Mouse (Mus musculus) liver, embryonic 12.5 days (tissue): ENCODE data around the gene Nppb. TPM values are rescaled to one million over a fixed set of nuclear protein-coding genes. Genes with fewer than 3 reads are reported as not detected.
A peak's percentile ranks its signal among the peaks of the same experiment; 100 is the strongest.

Experiments used
- ATAC-seq: fragments of 200-750 bp; cut with Nextera tagmentation; 2 replicates; pipeline ENCODE4 v1.8.0; 2017; ENCODE audit warnings: moderate number of reproducible peaks, mild to moderate bottlenecking, moderate library complexity
- H3K27ac ChIP-seq: fragments of 300-500 bp; sonication (generic); 2 replicates; pipeline ENCODE4 v1.5.1; 2016; ENCODE audit warnings: mild to moderate bottlenecking
- H3K27me3 ChIP-seq: fragments of 300-500 bp; sonication (generic); replicated peaks from 2 replicates; pipeline ENCODE4 v1.6.1; 2016; ENCODE audit warnings: mild to moderate bottlenecking, moderate library complexity
- H3K36me3 ChIP-seq: fragments of 300-500 bp; sonication (generic); 2 replicates; pipeline ENCODE4 v1.6.1; 2016; ENCODE audit warnings: mild to moderate bottlenecking, moderate library complexity
- H3K4me1 ChIP-seq: fragments of 300-500 bp; sonication (generic); 2 replicates; pipeline ENCODE4 v1.6.1; 2016
- H3K4me2 ChIP-seq: fragments of 300-500 bp; sonication (generic); 2 replicates; pipeline ENCODE4 v1.6.1; 2016; ENCODE audit warnings: mild to moderate bottlenecking, moderate library complexity
- H3K4me3 ChIP-seq: fragments of 300-500 bp; sonication (generic); 2 replicates; pipeline ENCODE4 v1.5.1; 2016; ENCODE audit warnings: mild to moderate bottlenecking, moderate library complexity
- H3K9ac ChIP-seq: fragments of 300-500 bp; sonication (generic); 2 replicates; pipeline ENCODE4 v1.6.1; 2016; ENCODE audit warnings: mild to moderate bottlenecking, moderate library complexity
- H3K9me3 ChIP-seq: fragments of 300-500 bp; sonication (generic); replicated peaks from 2 replicates; pipeline ENCODE4 v1.6.1; 2016; ENCODE audit warnings: mild to moderate bottlenecking, moderate library complexity
- WGBS: fragments of 180-500 bp; shearing (Covaris S2); methylation state at CpG from one replicate; pipeline ENCODE4 v1.1.7; 2016; ENCODE audit not compliant: insufficient replicate concordance; 5-methylcytosine and 5-hydroxymethylcytosine counted together
- polyA plus RNA-seq: library from polyadenylated mRNA; unstranded; fragments of >200 nt; fragmentation: Nextera tagmentation; extraction: Ambion mirVana; gene quantifications from 2 replicates; pipeline ENCODE4 v1.2.1, GENCODE M21; 2016

Nppb gene
- polyA plus RNA-seq: not detected in 2 replicates

GRCm38 (mm10) chr4:147985205-147986132 is at the start of gene Nppb:
Nppb (plus strand) TSS chr4:147985788.
- no peaks in the 10 kb centered on the region for H3K36me3 ChIP-seq
- 22% methylated on average over 20 of the region's 20 CpGs for WGBS
- H3K4me2 ChIP-seq: peak within 1 kb of the TSS; percentile 25; the same call in 1 of the 2 replicates
- H3K27me3 ChIP-seq: peaks cover 25% of the 10 kb centered on the region
- no peaks in the 10 kb centered on the region for H3K9me3 ChIP-seq
- H3K4me1 ChIP-seq: 0 out of 2 replicates have a peak, but pooled peaks cover 4% of the 10 kb centered on the region
- ATAC-seq: 0 out of 2 replicates have a peak, but pooled peaks have one; percentile 35
- H3K27ac ChIP-seq: no peak within 1 kb of the TSS
- H3K4me3 ChIP-seq: no peak within 1 kb of the TSS
- no peak within 1 kb of the TSS for H3K9ac ChIP-seq

GRCm38 (mm10) chr4:147935904-147936303 is 49.7 kb upstream of the Nppb start:
- H3K4me2 ChIP-seq: peak overlapping the region; percentile 93
- peak overlapping the region; percentile 69 for H3K4me3 ChIP-seq
- H3K27ac ChIP-seq: no peak overlapping the region
- H3K9ac ChIP-seq: peak overlapping the region; percentile 79
- no peak for ATAC-seq
- WGBS: 12% methylated on average over 9 of the region's 9 CpGs
- H3K27me3 ChIP-seq: 0 out of 2 replicates have a peak, but pooled peaks cover 5% of the 10 kb centered on the region
- H3K4me1 ChIP-seq: peaks cover 52% of the 10 kb centered on the region
- no peaks in the 10 kb centered on the region for H3K9me3 ChIP-seq
- H3K36me3 ChIP-seq: peaks cover 7% of the 10 kb centered on the region; the same call in 1 of the 2 replicates

- peak within 1 kb of the TSS; percentile 93 for H3K4me2 ChIP-seq
- peak within 1 kb of the TSS; percentile 69 for H3K4me3 ChIP-seq
- H3K9me3 ChIP-seq: no peaks in the 10 kb centered on the region
- WGBS: under 1% methylated on average over 51 of the region's 51 CpGs
- H3K36me3 ChIP-seq: peaks cover 2% of the 10 kb centered on the region; the same call in 1 of the 2 replicates
- peak within 1 kb of the TSS; percentile 46; the same call in 1 of the 2 replicates for H3K27ac ChIP-seq
- 0 out of 2 replicates have a peak, but pooled peaks cover 5% of the 10 kb centered on the region for H3K27me3 ChIP-seq
- H3K4me1 ChIP-seq: peaks cover 54% of the 10 kb centered on the region
- peak; percentile 59 for ATAC-seq
- peak within 1 kb of the TSS; percentile 79 for H3K9ac ChIP-seq
Observed at GRCm38 (mm10) chr4:147936331-147936954, 49.1 kb upstream of the Nppb start, which contains the start of gene Plod1. Plod1 (minus strand) TSS chr4:147936767.

- peak overlapping the region; percentile 93 for H3K4me2 ChIP-seq
- 0 out of 2 replicates have a peak, but pooled peaks cover 5% of the 10 kb centered on the region for H3K27me3 ChIP-seq
- H3K4me3 ChIP-seq: peak overlapping the region; percentile 69
- peak overlapping the region; percentile 79 for H3K9ac ChIP-seq
- H3K9me3 ChIP-seq: no peaks in the 10 kb centered on the region
- H3K27ac ChIP-seq: no peak overlapping the region
- H3K4me1 ChIP-seq: peaks cover 60% of the 10 kb centered on the region
- WGBS: 46% methylated on average over 3 of the region's 3 CpGs
- peaks cover 2% of the 10 kb centered on the region; the same call in 1 of the 2 replicates for H3K36me3 ChIP-seq
- no peak for ATAC-seq
Observed at GRCm38 (mm10) chr4:147937021-147937420, 48.6 kb upstream of the Nppb start.

GRCm38 (mm10) chr4:147937486-147937885 is 48.1 kb upstream of the Nppb start:
- Histone ChIP-seq H3K4me2 (no peak overlapping the region), H3K36me3 (peaks cover 2% of the 10 kb centered on the region; the same call in 1 of the 2 replicates), H3K4me3 (no peak overlapping the region), H3K9me3 (no peaks in the 10 kb centered on the region), H3K27me3 (0 out of 2 replicates have a peak, but pooled peaks cover 5% of the 10 kb centered on the region), H3K27ac (no peak overlapping the region), H3K4me1 (peaks cover 65% of the 10 kb centered on the region), H3K9ac (no peak overlapping the region)
- WGBS: 62% methylated on average over 5 of the region's 5 CpGs
- no peak for ATAC-seq

GRCm38 (mm10) chr4:147938148-147939096 is 47.2 kb upstream of the Nppb start:
- Histone ChIP-seq H3K9ac (no peak overlapping the region), H3K27ac (no peak overlapping the region; the same call in 1 of the 2 replicates), H3K9me3 (no peaks in the 10 kb centered on the region), H3K4me3 (no peak overlapping the region), H3K4me2 (no peak overlapping the region), H3K4me1 (peaks cover 74% of the 10 kb centered on the region), H3K27me3 (0 out of 2 replicates have a peak, but pooled peaks cover 5% of the 10 kb centered on the region), H3K36me3 (peaks cover 12% of the 10 kb centered on the region)
- no peak for ATAC-seq
- WGBS: 45% methylated on average over 14 of the region's 14 CpGs

GRCm38 (mm10) chr4:147940111-147940510 is 45.5 kb upstream of the Nppb start:
- no peak overlapping the region; the same call in 1 of the 2 replicates for H3K27ac ChIP-seq
- H3K4me3 ChIP-seq: peak overlapping the region; percentile 98; the same call in 1 of the 2 replicates
- no peak for ATAC-seq
- no peaks in the 10 kb centered on the region for H3K9me3 ChIP-seq
- 54% methylated on average over 9 of the region's 9 CpGs for WGBS
- H3K36me3 ChIP-seq: peaks cover 29% of the 10 kb centered on the region
- H3K4me2 ChIP-seq: peak overlapping the region; percentile 100
- peaks cover 65% of the 10 kb centered on the region for H3K4me1 ChIP-seq
- 0 out of 2 replicates have a peak, but pooled peaks cover 5% of the 10 kb centered on the region for H3K27me3 ChIP-seq
- no peak overlapping the region for H3K9ac ChIP-seq

GRCm38 (mm10) chr4:147940576-147941044 is 45.0 kb upstream of the Nppb start, which contains the start of gene 2510039O18Rik:
2510039O18Rik (plus strand) TSS chr4:147940895.
- Histone ChIP-seq H3K9ac (peak within 1 kb of the TSS; percentile 96), H3K27me3 (0 out of 2 replicates have a peak, but pooled peaks cover 5% of the 10 kb centered on the region), H3K27ac (peak within 1 kb of the TSS; percentile 90), H3K4me1 (peaks cover 60% of the 10 kb centered on the region), H3K9me3 (no peaks in the 10 kb centered on the region), H3K36me3 (peaks cover 34% of the 10 kb centered on the region), H3K4me3 (peak within 1 kb of the TSS; percentile 98), H3K4me2 (peak within 1 kb of the TSS; percentile 100)
- ATAC-seq: peak; percentile 77
- under 1% methylated on average over 32 of the region's 35 CpGs for WGBS

GRCm38 (mm10) chr4:147941045-147942020 is 44.3 kb upstream of the Nppb start:
- H3K27ac ChIP-seq: peak overlapping the region; percentile 90
- peak overlapping the region; percentile 98 for H3K4me3 ChIP-seq
- H3K4me2 ChIP-seq: peak overlapping the region; percentile 100
- ATAC-seq: peak; percentile 75
- peak overlapping the region; percentile 96 for H3K9ac ChIP-seq
- 4% methylated on average over 87 of the region's 88 CpGs for WGBS
- no peaks in the 10 kb centered on the region for H3K9me3 ChIP-seq
- 0 out of 2 replicates have a peak, but pooled peaks cover 5% of the 10 kb centered on the region for H3K27me3 ChIP-seq
- H3K36me3 ChIP-seq: peaks cover 41% of the 10 kb centered on the region
- peaks cover 56% of the 10 kb centered on the region for H3K4me1 ChIP-seq

GRCm38 (mm10) chr4:147943005-147943404 is 42.6 kb upstream of the Nppb start:
- Histone ChIP-seq H3K27ac (no peak overlapping the region), H3K27me3 (no peaks in the 10 kb centered on the region), H3K4me3 (peak overlapping the region; percentile 98; the same call in 1 of the 2 replicates), H3K9ac (no peak overlapping the region), H3K4me2 (peak overlapping the region; percentile 100), H3K36me3 (peaks cover 58% of the 10 kb centered on the region), H3K9me3 (no peaks in the 10 kb centered on the region), H3K4me1 (peaks cover 43% of the 10 kb centered on the region)
- ATAC-seq: no peak
- WGBS: 93% methylated on average over 1 of the region's 1 CpGs
